Mouse (Mus musculus) mesoderm, embryonic 11.5 days (tissue): Measurements from ENCODE around the gene Psmb6.
"Not testable (repeated sequence)": the region's sequence is repeated elsewhere in the genome, so short reads cannot be mapped to it uniquely, and the experiment has no call there.

Source experiments
- DNase-seq: peaks from one replicate; pipeline ENCODE4 v3.0.0-alpha.2; 2012; ENCODE audit warnings: low read depth, low spot score

The Psmb6 gene

DNA sequence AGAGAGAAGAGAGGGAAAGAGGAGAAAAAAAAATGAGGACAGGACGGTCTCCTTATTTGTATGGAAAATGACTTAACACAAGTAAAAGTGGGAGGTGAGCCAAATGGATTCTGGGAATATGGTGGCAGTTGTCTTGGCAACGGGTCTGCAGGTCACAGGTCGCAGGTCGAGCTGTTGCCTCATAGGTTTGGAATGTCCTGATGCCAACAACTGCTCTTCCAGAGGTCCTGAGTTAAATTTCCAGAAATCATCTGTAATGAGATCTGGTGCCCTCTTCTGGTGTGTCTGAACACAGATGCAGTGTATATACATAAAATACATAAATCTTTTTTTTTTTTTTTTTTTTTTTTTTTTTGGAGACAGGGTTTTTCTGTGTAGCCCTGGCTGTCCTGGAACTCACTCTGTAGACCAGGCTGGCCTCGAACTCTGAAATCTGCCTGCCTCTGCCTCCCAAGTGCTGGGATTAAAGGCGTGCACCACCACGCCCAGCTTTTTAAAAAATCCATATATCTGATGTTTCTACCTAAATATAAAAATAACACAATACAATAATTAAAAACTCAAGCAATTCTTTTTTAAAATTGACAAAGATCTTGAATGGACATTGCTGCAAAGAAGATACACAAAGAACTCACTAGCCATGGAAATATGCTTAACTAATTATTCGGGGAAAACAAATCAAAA lies 1.7 kb upstream of the Psmb6 start:
- DNase-seq, result peak; percentile 56

- DNase-seq, result no peak
Observed at GRCm38 (mm10) chr11:70524782-70525181, 385 bp upstream of the Psmb6 start.

DNA sequence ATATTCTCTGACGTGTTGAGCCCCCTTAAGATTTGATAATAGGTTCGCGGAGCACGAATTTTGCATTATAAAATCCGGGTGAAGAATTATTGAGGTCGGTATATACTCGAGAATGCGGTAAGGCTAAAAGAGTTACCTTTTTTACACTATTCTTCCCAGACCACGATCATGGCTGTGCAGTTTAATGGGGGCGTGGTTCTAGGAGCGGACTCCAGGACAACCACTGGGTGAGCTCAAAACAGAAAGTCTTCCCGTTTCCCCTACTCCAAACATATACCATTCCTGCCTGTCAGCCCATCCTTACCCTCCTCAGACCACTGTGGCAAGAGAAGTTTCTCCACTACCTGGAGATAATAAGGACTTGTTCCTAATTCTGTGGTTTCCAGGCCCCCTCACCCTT lies 559 bp downstream of the Psmb6 start:
- DNase-seq, result no peak

DNA sequence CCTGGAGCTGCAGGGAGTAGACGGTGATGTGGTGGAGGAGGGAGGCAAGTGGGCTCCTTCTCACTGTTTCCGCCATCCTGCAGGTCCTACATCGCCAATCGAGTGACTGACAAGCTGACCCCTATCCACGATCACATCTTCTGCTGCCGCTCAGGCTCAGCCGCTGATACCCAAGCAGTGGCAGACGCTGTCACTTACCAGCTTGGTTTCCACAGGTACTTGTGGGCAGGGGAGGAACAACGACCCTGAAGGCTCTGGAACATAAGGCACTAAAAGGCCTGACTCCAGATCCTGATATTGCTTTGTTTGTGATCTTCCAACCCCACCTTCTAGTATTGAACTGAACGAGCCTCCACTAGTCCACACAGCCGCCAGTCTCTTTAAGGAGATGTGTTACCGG lies 1.0 kb downstream of the Psmb6 start:
- no peak for DNase-seq

DNA sequence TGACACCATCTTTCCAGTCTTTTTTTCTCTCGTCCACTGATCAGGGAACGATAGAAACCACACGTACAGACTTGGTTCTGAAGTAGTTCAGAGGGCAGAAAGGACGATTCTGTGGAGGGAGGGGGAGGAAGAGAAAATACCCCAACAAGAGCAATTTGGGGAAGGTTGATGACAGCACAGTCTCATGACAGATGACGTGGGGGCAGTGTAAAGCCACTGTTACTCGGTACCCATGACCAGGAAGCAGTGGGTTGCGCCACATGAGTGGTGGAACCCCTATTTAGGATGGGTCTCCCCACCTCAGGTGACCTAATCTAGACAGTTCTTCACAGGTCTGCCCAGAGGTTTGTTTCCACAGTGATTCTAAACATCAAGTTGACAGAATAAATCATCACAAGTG lies 3.4 kb downstream of the Psmb6 start:
- no peak for DNase-seq

GRCm38 (mm10) chr11:70531065-70531464 lies 5.9 kb downstream of the Psmb6 start:
- DNase-seq, result not testable (repeated sequence)

DNA sequence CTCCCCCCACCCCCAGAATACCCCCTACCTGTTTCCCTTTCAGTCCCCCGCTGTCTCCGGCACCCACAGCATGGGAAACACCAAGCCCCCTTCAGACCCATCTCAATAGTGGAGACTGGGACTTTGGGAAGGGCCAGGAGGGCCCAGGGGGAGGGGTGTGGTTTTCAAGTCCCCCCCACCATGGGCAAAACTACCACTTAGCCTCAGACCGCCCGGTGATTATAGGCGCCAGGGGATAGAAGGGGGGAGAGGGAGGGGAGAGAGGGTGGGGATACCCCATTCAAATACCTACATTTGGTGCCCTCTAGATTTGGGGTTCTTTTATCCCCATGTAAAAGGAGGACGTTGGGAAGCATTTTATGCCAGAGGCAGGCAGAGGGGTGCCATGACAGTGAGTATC lies 7.7 kb downstream of the Psmb6 start, which contains the start of gene Gm40193:
Gene Gm40193 (minus strand): TSS at position 101 of the 400 bp plus-strand sequence.
- no peak for DNase-seq

- no peak for DNase-seq
Observed at GRCm38 (mm10) chr11:70539423-70539822, 14.3 kb downstream of the Psmb6 start.

GRCm38 (mm10) chr11:70539877-70540587 lies 14.9 kb downstream of the Psmb6 start, which contains the start of gene Pld2:
Pld2 (plus strand) TSS chr11:70540064.
- peak; percentile 93 for DNase-seq

GRCm38 (mm10) chr11:70540928-70541327 lies 15.8 kb downstream of the Psmb6 start:
- DNase-seq, result no peak

- no peak for DNase-seq
Observed at GRCm38 (mm10) chr11:70541415-70541814, 16.2 kb downstream of the Psmb6 start.

- DNase-seq, result no peak
Observed at GRCm38 (mm10) chr11:70544496-70544895, 19.3 kb downstream of the Psmb6 start.

DNA sequence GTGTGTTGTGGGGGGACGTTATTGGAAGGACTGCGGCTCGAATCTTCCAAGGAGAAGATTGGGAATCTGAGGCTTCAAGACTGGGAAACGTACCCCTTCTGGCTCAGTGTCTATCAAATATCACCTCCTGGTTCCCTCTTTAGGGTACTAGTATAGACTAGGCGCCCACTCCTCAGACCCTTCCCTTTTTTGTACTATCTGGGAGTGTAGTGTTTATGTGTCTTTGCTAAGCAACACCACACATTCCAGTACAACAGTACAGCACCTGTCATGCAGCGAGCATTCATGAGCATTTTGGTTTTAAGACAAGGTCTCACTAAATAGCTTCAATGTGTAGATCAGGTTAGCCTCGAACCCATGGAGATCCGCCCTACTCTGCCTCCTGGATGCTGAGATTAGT lies 26.4 kb downstream of the Psmb6 start:
- DNase-seq, result no peak

DNA sequence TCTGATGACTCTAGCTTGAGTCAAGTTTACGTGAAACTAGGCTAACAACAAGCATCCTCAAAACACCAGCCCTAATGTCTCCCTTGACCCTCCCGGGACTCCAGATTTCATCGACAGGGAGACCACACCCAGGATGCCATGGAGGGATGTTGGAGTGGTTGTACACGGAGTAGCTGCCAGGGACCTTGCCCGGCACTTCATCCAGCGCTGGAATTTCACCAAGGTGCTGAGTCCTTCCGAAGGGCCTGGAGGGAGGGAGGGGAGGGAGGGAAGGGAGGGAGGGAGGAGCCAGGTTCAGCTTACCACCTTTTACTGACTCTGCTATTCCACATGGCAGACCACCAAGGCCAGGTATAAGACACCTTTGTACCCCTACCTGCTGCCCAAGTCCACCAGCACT lies 28.8 kb downstream of the Psmb6 start:
- DNase-seq, result no peak

DNA sequence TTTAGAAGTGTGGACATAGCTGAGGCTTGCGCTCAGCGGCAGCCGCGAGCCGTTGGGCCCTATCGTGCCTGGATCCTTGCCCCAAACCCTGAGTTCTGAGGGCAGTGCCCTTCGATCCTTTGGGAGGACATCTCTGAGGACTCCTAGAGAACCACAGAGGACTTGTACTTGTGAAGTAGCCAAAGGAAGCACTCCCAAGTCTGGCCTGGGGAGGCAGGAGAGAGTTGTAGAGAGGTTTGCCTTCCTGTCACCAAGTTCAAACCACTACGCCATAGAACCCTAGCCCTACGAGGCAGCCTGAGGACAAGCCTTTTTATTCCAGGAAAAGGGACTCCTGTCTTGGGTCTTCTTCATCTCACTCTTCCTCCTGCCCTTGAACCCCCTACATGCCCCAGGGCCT lies 32.4 kb downstream of the Psmb6 start:
- no peak for DNase-seq

DNA sequence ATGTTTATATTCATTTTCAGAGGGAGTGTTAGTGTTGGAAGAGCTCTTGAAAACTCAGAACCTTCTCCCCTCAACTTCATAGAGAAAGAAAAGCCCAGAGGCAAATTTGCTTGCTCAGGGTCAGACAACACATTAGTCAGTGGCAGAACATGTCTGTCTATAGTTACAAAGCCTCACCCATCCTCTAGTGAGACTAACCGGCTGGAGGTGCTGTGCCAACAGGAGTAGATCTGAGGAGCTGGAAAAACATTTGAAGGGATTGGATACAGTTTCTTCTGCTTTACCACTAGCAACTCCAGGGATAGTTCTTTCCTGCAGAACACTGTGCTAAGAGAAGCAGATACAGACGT lies 36.7 kb downstream of the Psmb6 start:
- no peak for DNase-seq

- DNase-seq, result peak; percentile 96
Observed at GRCm38 (mm10) chr11:70562287-70562994, 37.3 kb downstream of the Psmb6 start, which contains the start of gene Mink1. Mink1 (plus strand) TSS chr11:70562881.

- no peak for DNase-seq
Observed at GRCm38 (mm10) chr11:70562995-70563469, 37.9 kb downstream of the Psmb6 start.

GRCm38 (mm10) chr11:70563470-70564275 lies 38.5 kb downstream of the Psmb6 start:
- DNase-seq, result peak; percentile 44

GRCm38 (mm10) chr11:70564276-70564873 lies 39.2 kb downstream of the Psmb6 start:
- DNase-seq, result no peak

DNA sequence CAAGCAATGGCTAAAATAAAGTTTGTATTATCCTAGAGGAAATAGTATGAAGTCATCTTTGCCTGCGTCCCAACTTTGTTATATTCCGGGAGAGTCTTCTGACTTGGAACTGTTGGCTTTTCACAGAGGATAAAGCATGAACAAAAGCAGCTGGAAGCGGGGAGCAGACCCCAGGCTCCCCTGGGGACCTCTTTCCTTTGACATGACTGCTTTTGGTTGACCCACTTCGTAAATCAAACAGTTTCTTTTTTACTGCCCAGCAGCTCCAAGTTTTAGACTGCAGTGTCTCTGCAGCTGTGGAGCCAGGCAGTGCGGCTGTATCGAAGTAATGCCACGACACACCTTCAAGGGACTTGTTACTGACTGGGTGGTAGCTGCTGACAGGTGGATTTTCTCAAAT lies 41.4 kb downstream of the Psmb6 start:
- DNase-seq, result peak; percentile 50
